Mouse (Mus musculus) olfactory bulb, adult 2 months (tissue): ENCODE measurements around the gene Smc6. TPM values are rescaled to one million over a fixed set of nuclear protein-coding genes. Genes with fewer than 3 reads are reported as not detected.
A peak's percentile ranks its signal among the peaks of the same experiment; 100 is the strongest.

Experiments used
- H3K27ac ChIP-seq: fragments of 200-500 bp; 2 replicates; pipeline ENCODE4 v1.5.1; 2012; ENCODE audit warnings: low read depth, low read length; ENCODE audit not compliant: insufficient read depth
- H3K4me1 ChIP-seq: fragments of 200-500 bp; 2 replicates; pipeline ENCODE4 v1.6.1; 2012; ENCODE audit warnings: low read length; ENCODE audit not compliant: control insufficient read depth, insufficient read depth
- H3K4me3 ChIP-seq: fragments of 200-500 bp; 2 replicates; pipeline ENCODE4 v1.5.1; 2012; ENCODE audit warnings: mild to moderate bottlenecking, low read depth, low read length, moderate library complexity; ENCODE audit not compliant: insufficient read depth
- CTCF ChIP-seq: fragments of 200-500 bp; IDR thresholded peaks from 2 replicates; pipeline ENCODE4 v1.5.1; 2012; ENCODE audit warnings: low read depth, mild to moderate bottlenecking, low read length, moderate library complexity; ENCODE audit not compliant: insufficient read depth
- POLR2A ChIP-seq: fragments of 200-500 bp; IDR thresholded peaks from 2 replicates; pipeline ENCODE4 v1.6.1; 2012; ENCODE audit warnings: mild to moderate bottlenecking, low read depth, low read length, moderate library complexity; ENCODE audit not compliant: insufficient read depth
- WGBS: fragments of 180-500 bp; shearing (Covaris S2); methylation state at CpG from one replicate; pipeline ENCODE4 v1.1.7; 2018; 5-methylcytosine and 5-hydroxymethylcytosine counted together
- polyA plus RNA-seq: library from polyadenylated mRNA; stranded (reverse); fragments of >200 nt; gene quantifications from 2 replicates; pipeline ENCODE4 v1.2.4, GENCODE M21; 2012; ENCODE audit warnings: low replicate concordance; ENCODE audit not compliant: missing spikeins, insufficient read depth, insufficient read length

Gene Smc6
- polyA plus RNA-seq, 1 experiment, result not detected

DNA sequence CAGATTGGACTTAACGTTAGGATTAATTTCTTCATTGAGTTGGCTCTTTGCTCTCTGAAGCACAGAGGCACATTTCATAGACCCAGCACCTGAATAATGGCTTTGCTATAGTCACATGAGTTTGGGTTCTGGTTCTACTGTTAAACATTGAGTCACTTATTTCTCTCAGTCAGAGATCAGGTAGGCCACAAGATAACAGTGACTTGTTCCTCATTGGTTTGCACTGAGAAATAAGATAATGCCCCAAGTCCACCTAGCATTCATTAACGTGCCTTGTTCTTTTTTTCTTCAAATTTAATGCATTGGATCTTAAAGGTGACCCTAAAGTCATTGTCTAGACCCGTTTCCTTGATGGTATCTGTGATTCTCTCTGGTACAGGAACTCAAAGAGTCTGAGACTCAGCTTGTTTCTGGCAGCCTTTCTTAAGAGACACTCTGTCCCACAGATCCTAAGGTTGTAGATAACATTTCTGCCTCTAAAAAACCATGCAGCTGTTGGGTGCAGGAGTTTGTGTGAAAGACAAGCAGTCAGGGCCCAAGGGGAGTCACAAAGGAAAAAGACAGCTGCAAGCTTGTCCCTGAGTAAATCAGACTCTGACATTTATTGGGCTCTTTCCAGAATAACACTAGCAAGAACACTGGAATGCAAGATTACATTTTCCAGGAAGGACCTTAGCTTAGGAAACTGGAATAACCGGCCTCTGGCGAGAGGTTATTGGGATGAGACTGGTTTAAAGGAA, 39.0 kb upstream of the Smc6 start:
- H3K4me1 ChIP-seq, result no peaks in the 10 kb centered on the region
- TF ChIP-seq POLR2A (no peak), CTCF (no peak)
- H3K4me3 ChIP-seq, result no peak overlapping the region
- 84% methylated on average over 5 of the region's 5 CpGs for WGBS
- no peak overlapping the region for H3K27ac ChIP-seq

DNA sequence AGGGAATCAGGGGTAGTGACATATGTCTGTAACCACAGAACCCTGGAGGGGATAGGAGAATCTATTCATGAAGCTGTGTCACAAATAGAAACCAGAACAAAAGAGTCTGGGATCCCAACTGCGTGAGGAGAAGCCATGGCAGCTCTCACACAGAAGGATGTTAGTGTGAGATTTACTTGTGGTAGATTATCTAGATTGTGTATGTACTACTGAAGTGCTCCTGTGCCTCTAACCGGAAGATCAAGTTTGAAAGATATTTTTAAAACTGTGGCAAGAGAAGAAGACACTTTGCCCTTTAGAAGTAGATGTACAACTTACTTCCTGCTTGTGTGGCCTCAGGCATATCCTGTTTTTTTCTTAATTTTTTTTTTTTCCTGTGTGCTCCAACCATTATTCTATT, 35.4 kb upstream of the Smc6 start:
- WGBS, result 85% methylated on average over 2 of the region's 2 CpGs
- H3K27ac ChIP-seq, result no peak overlapping the region

DNA sequence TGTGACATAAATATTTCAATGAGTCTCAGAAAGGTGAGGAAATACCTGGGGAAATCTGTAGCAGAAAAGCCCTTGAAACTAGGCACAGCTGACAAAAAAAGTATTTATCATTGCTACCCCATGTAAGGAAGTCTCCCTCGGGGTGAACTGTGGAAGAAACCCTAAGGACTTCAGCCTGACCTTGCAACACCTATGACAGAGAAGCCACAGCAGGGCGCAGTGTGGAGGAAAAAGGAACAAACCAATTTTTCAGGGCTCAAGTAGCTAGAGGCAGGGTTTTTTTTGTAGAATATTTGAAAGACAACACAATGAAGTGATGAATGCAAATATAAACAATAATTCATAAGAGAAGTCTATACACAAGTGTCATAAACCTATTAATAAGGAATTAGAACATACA, 29.7 kb upstream of the Smc6 start:
- H3K4me1 ChIP-seq, result no peaks in the 10 kb centered on the region
- no peak overlapping the region for H3K4me3 ChIP-seq
- TF ChIP-seq POLR2A, result no peak
- TF ChIP-seq CTCF, result no peak
- WGBS, result 76% methylated on average over 2 of the region's 2 CpGs
- H3K27ac ChIP-seq, result no peak overlapping the region

More for the DNA sequence above, 35.4 kb upstream of the Smc6 start:
- TF ChIP-seq CTCF (no peak), POLR2A (no peak)
- Histone ChIP-seq H3K4me1 (no peaks in the 10 kb centered on the region), H3K4me3 (no peak overlapping the region)

DNA sequence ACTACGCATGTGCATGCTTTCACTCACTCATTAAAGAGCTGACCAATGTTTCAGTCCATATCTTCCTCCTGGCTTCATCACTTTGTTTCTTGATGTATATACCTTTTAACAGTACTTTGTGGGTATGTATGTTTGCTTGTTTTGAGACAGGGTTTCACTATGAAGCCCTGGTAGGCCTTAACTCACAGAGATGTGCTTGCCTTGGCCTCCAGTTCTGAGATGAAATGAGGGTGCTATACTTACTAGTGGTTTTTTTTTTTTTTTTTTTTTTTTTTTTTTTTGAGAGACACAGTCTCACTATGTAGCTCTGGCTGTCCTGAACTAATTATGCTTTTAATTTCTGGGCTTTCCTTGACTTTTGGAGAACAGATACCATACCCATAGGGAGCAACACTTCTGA, 18.2 kb upstream of the Smc6 start:
- WGBS, result 94% methylated on average over 1 of the region's 1 CpGs
- TF ChIP-seq CTCF, result no peak
- no peak for TF ChIP-seq POLR2A
- Histone ChIP-seq H3K4me1 (no peaks in the 10 kb centered on the region), H3K4me3 (no peak overlapping the region), H3K27ac (no peak overlapping the region)

DNA sequence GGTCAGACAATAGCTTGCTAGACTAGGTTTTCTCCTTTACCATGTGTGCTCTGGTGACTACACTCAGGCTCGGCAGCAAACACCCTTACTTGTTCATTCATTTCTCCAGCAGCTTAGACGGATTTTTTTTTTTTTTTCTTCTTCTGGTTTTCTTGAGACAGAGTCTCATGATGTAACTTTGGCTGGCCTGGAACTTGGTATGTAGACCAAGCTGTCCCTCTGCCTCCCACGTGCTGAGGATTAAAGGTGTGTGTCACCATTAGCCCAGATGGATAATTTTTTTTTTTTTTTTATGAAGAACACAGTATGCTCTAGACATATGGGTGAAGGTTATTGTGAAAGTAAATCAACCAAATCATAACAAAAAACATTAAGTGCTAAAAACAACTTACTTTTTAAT, 15.4 kb upstream of the Smc6 start:
- no peak for TF ChIP-seq CTCF
- TF ChIP-seq POLR2A, result no peak
- WGBS, result 91% methylated on average over 3 of the region's 3 CpGs
- Histone ChIP-seq H3K27ac (no peak overlapping the region), H3K4me3 (no peak overlapping the region), H3K4me1 (no peaks in the 10 kb centered on the region)

DNA sequence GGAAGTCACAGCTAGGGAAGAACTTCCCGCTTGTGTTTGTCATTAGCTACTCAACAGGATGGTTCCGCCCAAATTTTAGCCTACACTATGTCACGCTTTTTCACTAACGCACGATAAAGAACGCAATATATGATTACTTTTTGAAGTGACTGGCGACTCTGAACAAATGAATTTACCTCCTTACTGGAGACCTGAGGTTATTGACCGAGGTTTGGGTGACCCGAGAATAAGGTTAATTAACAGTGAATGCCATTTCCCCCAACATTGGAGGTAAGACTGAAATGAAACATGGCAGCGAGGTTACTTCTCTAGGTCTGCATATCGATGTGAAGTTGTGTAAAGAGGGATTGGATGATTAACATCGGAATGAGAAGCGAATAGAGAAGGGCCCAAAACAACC, 791 bp upstream of the Smc6 start:
- H3K27ac ChIP-seq, result no peak overlapping the region
- peaks cover 3% of the 10 kb centered on the region for H3K4me1 ChIP-seq
- no peak overlapping the region for H3K4me3 ChIP-seq
- TF ChIP-seq POLR2A (no peak), CTCF (no peak)
- WGBS, result 3% methylated on average over 13 of the region's 13 CpGs

DNA sequence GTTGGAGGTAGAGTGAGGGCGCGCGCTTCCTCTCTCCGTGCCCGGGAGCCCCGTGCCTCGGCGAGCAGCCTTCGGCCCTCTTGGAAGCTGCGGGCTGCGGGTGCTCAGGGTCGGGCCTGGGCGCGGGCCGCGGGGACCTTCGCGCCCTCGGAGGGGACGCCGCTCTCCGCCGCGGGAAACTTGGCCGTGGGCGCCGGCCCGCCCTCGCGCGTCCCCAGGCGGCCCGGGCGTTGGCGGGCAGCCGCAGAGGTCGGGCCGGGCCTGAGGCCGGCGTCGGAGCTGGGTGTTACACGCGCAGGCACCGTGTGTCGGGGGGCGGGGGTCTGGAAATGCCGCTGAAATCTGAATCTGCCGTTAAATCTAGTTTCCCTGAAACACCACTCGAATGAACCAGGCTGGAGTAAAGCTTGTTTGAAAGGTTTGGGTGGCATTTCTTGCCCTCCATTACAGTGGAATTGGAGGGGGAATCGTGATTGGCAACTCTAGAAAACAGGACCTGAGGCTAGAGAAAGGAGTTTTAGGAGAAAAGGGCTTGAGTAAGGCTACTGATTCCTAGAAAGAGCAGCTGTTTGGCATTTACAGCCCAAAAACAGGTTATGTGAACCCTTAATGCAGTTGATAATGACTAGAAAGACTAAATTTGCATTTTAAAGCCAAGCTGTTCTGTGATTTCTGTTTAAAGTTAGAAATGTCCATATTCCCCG, 748 bp downstream of the Smc6 start:
- H3K4me3 ChIP-seq, result peak overlapping the region; percentile 98
- H3K27ac ChIP-seq, result peak overlapping the region; percentile 78; the same call in 1 of the 2 replicates
- WGBS, result 1% methylated on average over 51 of the region's 51 CpGs
- no peak for TF ChIP-seq POLR2A
- no peak for TF ChIP-seq CTCF
- H3K4me1 ChIP-seq, result peaks cover 3% of the 10 kb centered on the region

DNA sequence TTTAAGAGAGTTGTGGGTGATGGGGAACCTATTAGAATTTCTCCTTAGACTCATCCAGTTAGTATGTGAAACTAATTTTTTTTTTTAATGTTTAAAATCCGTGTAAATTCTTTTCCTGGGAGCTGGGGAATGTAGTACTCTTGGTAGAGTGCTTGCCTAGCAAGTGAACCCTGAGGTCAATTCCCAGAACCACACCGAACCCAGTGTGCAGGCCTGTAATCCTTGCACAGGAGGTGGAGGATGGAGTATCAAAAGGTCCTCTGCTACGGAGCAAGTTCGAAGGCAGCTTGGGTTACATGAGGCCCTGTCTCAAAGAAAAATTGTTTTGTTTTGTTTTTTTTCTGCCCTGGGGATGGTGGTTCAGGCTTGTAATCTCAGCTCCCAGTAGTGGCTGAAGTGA, 1.3 kb downstream of the Smc6 start:
- H3K4me3 ChIP-seq, result peak overlapping the region; percentile 37; the same call in 1 of the 2 replicates
- no peak overlapping the region for H3K27ac ChIP-seq
- WGBS, result 10% methylated on average over 4 of the region's 4 CpGs
- TF ChIP-seq POLR2A, result no peak
- no peak for TF ChIP-seq CTCF
- peaks cover 3% of the 10 kb centered on the region for H3K4me1 ChIP-seq

DNA sequence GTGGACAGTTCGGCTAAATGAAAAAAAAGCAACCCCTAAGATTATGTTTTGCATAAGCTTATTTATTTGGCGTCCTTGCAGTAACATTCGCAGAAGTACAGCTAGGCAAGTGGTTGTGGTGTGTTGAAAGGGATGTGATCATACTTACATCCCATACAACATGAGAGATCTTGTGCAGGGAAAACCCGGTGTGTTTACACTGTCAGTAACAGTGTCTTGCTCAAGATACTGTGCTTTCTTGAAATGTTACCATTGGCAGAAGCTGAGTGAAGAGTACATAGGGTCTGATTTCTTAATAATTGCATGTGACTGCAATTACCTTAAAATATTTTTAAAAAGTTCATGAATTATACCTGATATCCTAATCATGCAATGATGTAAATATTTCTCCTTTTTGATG, 6.9 kb downstream of the Smc6 start:
- Histone ChIP-seq H3K27ac (no peak overlapping the region), H3K4me1 (no peaks in the 10 kb centered on the region), H3K4me3 (no peak overlapping the region)
- TF ChIP-seq POLR2A, result no peak
- TF ChIP-seq CTCF, result no peak
- 91% methylated on average over 4 of the region's 4 CpGs for WGBS

DNA sequence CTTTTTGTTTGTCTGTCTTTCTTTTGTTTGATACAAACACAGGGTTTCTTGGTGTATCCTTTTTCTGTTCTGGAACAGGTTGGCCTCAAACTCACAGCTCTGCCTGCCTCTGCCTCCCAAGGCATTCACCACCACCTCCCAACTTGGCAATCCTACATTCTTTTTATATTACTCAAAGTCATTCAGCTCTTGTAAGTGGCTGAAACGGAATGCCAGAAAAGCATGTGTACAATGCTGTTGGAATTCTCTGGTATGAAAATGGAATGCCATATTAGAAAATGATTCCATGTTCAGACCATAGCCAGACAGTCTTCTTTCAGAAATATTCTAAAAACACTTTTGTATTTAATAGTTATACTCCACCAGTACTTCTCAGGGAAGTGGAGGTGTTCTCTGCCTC, 7.5 kb downstream of the Smc6 start:
- H3K4me1 ChIP-seq, result no peaks in the 10 kb centered on the region
- WGBS, result 77% methylated on average over 1 of the region's 1 CpGs
- no peak for TF ChIP-seq CTCF
- TF ChIP-seq POLR2A, result no peak
- no peak overlapping the region for H3K27ac ChIP-seq
- H3K4me3 ChIP-seq, result no peak overlapping the region
